Mouse (Mus musculus): ENCODE data around the gene Pilra. TPM values are rescaled to one million over a fixed set of nuclear protein-coding genes. Genes with fewer than 3 reads are reported as not detected.

The Pilra gene
- polyA plus RNA-seq (2017; shearing (Covaris generic)), result 1.9 TPM

DNA sequence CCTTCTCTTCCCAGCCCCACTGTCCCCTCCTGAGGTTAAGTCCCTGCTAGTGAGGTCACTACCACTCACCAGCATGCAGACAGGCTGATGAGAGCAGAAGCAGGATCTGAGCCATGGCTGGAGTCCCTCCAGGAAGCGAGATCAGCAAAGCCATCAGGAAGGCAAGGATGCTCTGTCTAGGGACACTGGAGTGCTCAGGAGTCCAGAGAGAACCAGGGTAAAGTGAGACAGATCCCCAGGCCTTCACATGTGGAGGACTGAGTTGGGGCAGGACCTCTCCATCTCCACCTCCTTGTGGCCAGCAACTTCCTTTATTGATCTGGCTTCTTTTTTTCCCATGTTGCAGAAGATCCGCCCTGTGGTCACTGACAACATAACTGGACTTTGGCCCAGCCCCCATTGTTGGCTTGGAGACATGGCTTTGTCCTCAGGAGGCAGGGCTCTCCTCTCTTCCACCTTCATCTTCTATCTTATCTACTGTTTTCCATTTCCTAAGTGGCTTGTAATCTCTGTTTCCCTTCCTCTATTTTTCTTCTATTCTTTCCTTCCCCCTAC, at the start of gene Pilra:
Pilra (minus strand) TSS at position 316 of the 555 bp plus-strand sequence.

DNA sequence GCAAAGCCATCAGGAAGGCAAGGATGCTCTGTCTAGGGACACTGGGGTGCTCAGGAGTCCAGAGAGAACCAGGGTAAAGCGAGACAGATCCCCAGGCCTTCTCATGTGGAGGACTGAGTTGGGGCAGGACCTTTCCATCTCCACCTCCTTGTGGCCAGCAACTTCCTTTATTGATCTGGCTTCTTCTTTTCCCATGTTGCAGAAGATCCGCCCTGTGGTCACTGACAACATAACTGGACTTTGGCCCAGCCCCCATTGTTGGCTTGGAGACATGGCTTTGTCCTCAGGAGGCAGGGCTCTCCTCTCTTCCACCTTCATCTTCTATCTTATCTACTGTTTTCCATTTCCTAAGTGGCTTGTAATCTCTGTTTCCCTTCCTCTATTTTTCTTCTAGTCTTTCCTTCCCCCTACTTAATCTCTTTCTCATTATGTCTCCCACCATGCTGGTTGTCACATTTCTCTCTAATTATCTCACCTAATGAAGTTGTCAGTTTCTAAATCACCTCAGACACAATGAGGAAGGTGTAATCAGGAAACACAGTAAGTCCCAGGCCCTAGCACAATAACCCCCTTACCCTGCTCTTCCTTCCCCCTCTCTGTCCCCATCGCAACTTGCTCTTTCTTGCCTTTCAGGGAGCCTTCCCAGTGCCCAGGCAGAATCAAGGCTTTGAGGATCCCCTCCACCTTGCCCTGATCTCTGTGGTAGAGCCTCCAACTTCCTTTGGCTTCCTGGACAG, 35.7 kb upstream of the Pilra start, which contains the start of gene Pilrb2:
Pilrb2 (minus strand) TSS at position 172 of the 737 bp plus-strand sequence.

DNA sequence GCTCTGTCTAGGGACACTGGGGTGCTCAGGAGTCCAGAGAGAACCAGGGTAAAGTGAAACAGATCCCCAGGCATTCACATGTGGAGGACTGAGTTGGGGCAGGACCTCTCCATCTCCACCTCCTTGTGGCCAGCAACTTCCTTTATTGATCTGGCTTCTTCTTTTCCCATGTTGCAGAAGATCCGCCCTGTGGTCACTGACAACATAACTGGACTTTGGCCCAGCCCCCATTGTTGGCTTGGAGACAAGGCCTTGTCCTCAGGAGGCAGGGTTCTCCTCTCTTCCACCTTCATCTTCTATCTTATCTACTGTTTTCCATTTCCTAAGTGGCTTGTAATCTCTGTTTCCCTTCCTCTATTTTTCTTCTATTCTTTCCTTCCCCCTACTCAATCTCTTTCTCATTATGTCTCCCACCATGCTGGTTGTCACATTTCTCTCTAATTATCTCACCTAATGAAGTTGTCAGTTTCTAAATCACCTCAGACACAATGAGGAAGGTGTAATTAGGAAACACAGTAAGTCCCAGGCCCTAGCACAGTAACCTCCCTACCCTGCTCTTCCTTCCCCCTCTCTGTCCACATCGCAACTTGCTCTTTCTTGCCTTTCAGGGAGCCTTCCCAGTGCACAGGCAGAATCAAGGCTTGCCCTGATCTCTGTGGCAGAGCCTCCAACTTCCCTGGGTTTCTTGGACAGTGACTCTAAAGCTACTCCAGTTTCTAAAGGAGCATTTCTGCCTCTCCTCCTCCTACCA, 22.1 kb upstream of the Pilra start, which contains the start of gene Pilrb1:
Pilrb1 (minus strand) TSS at position 147 of the 751 bp plus-strand sequence.

GRCm38 (mm10) chr5:137787151-137787928, 48.7 kb downstream of the Pilra start, which contains the start of the genes Mepce and Zcwpw1:
Mepce (minus strand) TSS chr5:137787655.
Zcwpw1 (plus strand) TSS chr5:137787798.

GRCm38 (mm10) chr5:137778635-137779034, 57.4 kb downstream of the Pilra start, which contains the start of gene Ppp1r35:
Ppp1r35 (plus strand) TSS chr5:137778849.

Other genes starting within 250 kb of the Pilra start
- 94.8 TPM for gene Mospd3, start 235.2 kb downstream of the Pilra start, polyA plus RNA-seq (2017; shearing (Covaris generic))
- gene Pcolce, start 222.5 kb downstream of the Pilra start, polyA plus RNA-seq (2017; shearing (Covaris generic)), result 2.3 TPM
- gene Fbxo24, start 207.3 kb downstream of the Pilra start, polyA plus RNA-seq (2017; shearing (Covaris generic)), result 0.40 TPM
- 322 TPM for gene Lrch4, start 207.2 kb downstream of the Pilra start, polyA plus RNA-seq (2017; shearing (Covaris generic))
- gene Gm20605, start 207.1 kb downstream of the Pilra start, polyA plus RNA-seq (2017; shearing (Covaris generic)), result 81.4 TPM
- 137 TPM for gene Sap25, start 194.9 kb downstream of the Pilra start, polyA plus RNA-seq (2017; shearing (Covaris generic))
- gene Irs3, start 190.6 kb downstream of the Pilra start, polyA plus RNA-seq (2017; shearing (Covaris generic)), result not detected
- gene Agfg2, start 151.6 kb downstream of the Pilra start, polyA plus RNA-seq (2017; shearing (Covaris generic)), result 31.3 TPM
- gene Nyap1, start 94.7 kb downstream of the Pilra start, polyA plus RNA-seq (2017; shearing (Covaris generic)), result 1.7 TPM
- gene Tsc22d4, start 90.6 kb downstream of the Pilra start, polyA plus RNA-seq (2017; shearing (Covaris generic)), result 458 TPM
- gene Ppp1r35, start 57.4 kb downstream of the Pilra start, polyA plus RNA-seq (2017; shearing (Covaris generic)), result 27.6 TPM
- gene Mepce, start 48.6 kb downstream of the Pilra start, polyA plus RNA-seq (2017; shearing (Covaris generic)), result 17.9 TPM
- gene Zcwpw1, start 48.5 kb downstream of the Pilra start, polyA plus RNA-seq (2017; shearing (Covaris generic)), result 10.8 TPM
- gene Pilrb1, start 21.8 kb upstream of the Pilra start, polyA plus RNA-seq (2017; shearing (Covaris generic)), result 0.88 TPM
- gene Pilrb2, start 35.5 kb upstream of the Pilra start, polyA plus RNA-seq (2017; shearing (Covaris generic)), result 0.77 TPM
- gene Cyp3a13, start 85.3 kb upstream of the Pilra start, polyA plus RNA-seq (2017; shearing (Covaris generic)), result not detected
- not detected for gene Gjc3, start 126.8 kb upstream of the Pilra start, polyA plus RNA-seq (2017; shearing (Covaris generic))
- gene Azgp1, start 145.2 kb upstream of the Pilra start, polyA plus RNA-seq (2017; shearing (Covaris generic)), result not detected
- gene Smok3a, start 185.0 kb upstream of the Pilra start, polyA plus RNA-seq (2017; shearing (Covaris generic)), result not detected
- gene Smok3b, start 185.1 kb upstream of the Pilra start, polyA plus RNA-seq (2017; shearing (Covaris generic)), result not detected
- not detected for gene Smok3c, start 216.9 kb upstream of the Pilra start, polyA plus RNA-seq (2017; shearing (Covaris generic))
- 24.1 TPM for gene Zkscan1, start 248.8 kb upstream of the Pilra start, polyA plus RNA-seq (2017; shearing (Covaris generic))